Comparison of ENCODE assay signal across 12 mouse cellular contexts in the genomic region with DNA sequence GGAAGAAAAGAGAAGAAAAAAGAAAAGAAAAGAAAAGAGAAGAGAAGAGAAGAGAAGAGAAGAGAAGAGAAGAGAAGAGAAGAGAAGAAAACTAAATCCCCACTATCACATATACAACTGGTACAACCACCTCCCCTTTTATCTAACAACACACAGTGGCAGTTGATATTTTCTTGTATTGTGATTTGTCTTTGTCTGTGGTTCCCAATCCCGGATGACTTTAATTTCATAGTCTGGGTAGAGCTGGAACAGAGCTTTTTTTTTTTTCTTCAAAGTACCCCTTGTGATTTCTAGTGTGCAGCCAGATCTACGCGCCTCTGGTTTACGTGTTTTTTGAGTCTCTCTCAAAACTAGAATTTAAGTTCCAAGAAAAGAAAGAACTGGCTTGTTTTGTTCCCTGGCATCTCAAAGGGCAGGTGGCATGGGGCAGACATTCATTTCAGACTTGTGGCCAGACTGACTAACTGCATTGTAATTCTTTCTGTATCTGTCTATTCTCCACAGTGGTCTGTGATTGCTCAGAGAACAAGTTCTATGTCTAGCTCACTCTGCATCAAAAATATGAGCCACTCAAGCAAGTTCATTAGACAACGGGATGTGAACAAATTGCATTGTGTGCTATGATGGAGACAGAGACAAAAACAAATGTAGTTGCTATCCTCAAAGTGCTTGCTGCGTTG. TPM values are rescaled to one million over a fixed set of nuclear protein-coding genes. Genes with fewer than 3 reads are reported as not detected.
A peak's percentile ranks its signal among the peaks of the same experiment; 100 is the strongest.
DNase-seq lines count a peak whose midpoint lies in the region; ATAC-seq and TF ChIP-seq lines count a peak whose summit lies in the region.
"Had no signal": no experiment of that assay in that cellular context is flagged by ENCODE, and none has a peak within 500 bp of the region (broad histone marks: within the 10 kb centered on the region; RNA-seq: fewer than 3 reads in every experiment).

No protein-coding gene starts in this region.

- H3K4me1 ChIP-seq in G1E (ENCODE audit: insufficient read depth, low read depth, low read length), result peaks cover 86% of the 10 kb centered on the region
- H3K4me1 ChIP-seq in bone marrow macrophage, adult 2 months (ENCODE audit: control insufficient read depth, insufficient read depth, low read length), result peaks cover 71% of the 10 kb centered on the region
- 0 out of 2 replicates have a peak, but pooled peaks cover 6% of the 10 kb centered on the region for H3K4me1 ChIP-seq in liver, embryonic 15.5 days (replicated peaks)

- no peak overlapping the region for H3K9ac ChIP-seq in liver, embryonic 15.5 days
- H3K9ac ChIP-seq: heart, embryonic 13.5 days had no signal

- intact Hi-C loops in left cerebral cortex, postnatal 4 days (cut with DNase I), result loop anchor here (10.0 kb wide), 1 partner anchor 125 kb away; no protein-coding TSS in a partner anchor

- peak overlapping the region; percentile 5; the same call in 1 of the 2 replicates for H3K4me3 ChIP-seq in layer of hippocampus, adult 2 months
- H3K4me3 ChIP-seq in G1E (ENCODE audit: low read depth, low read length), result peak overlapping the region; percentile 56; the same call in 1 of the 2 replicates
- peak overlapping the region; percentile 19 for H3K4me3 ChIP-seq in bone marrow macrophage, adult 2 months (ENCODE audit: insufficient read depth, low read length)
- no peak overlapping the region for H3K4me3 ChIP-seq in liver, embryonic 15.5 days (replicated peaks)
- H3K4me3 ChIP-seq: heart, embryonic 13.5 days had no signal

- no peak for DNase-seq in layer of hippocampus, adult 2 months (ENCODE audit: low spot score in 2 of 2)
- DNase-seq in layer of hippocampus, postnatal 36 days, result no peak
- no peak for DNase-seq in G1E (ENCODE audit: low spot score)
- DNase-seq in urinary bladder, postnatal 36 days (ENCODE audit: low spot score in 2 of 2), result no peak
- DNase-seq in left cerebral cortex, postnatal 4 days, result no peak
- DNase-seq in thymus, postnatal 4 days, result no peak
- DNase-seq: cerebellum, postnatal 25 days; kidney, postnatal 14 days; lung, postnatal 4 days had no signal

- ATAC-seq in G1E (ENCODE audit: extremely low read depth, insufficient number of reproducible peaks, low FRiP score, poor library complexity, severe bottlenecking), result no peak
- ATAC-seq in liver, embryonic 15.5 days (ENCODE audit: insufficient read depth), result no peak

- peak overlapping the region; percentile 33; the same call in 1 of the 2 replicates for H3K27ac ChIP-seq in layer of hippocampus, adult 2 months
- H3K27ac ChIP-seq in bone marrow macrophage, adult 2 months (ENCODE audit: insufficient read depth, low read depth, low read length), result peak overlapping the region; percentile 77
- H3K27ac ChIP-seq in liver, embryonic 15.5 days (replicated peaks), result 0 out of 2 replicates have a peak overlapping the region, but pooled peaks have one; percentile 7
- H3K27ac ChIP-seq: heart, embryonic 13.5 days had no signal

- no peak for TF ChIP-seq POLR2A in bone marrow macrophage, adult 2 months (IDR thresholded peaks at IDR 0.05; ENCODE audit: borderline replicate concordance, low read depth, low read length)

- H3K27me3 ChIP-seq in G1E (ENCODE audit: insufficient read depth, low read length), result no peaks in the 10 kb centered on the region
- H3K27me3 ChIP-seq in liver, embryonic 15.5 days, result peaks cover 5% of the 10 kb centered on the region; the same call in 1 of the 2 replicates
- H3K27me3 ChIP-seq: heart, embryonic 13.5 days had no signal

- no peak overlapping the region for H3K4me2 ChIP-seq in liver, embryonic 15.5 days
- H3K4me2 ChIP-seq: heart, embryonic 13.5 days had no signal

- peak; percentile 54 for TF ChIP-seq CTCF in layer of hippocampus, adult 2 months (conservative IDR thresholded peaks at IDR 0.05)
- TF ChIP-seq CTCF in G1E (IDR thresholded peaks at IDR 0.05; ENCODE audit: low read depth, low read length), result no peak
- no peak for TF ChIP-seq CTCF in bone marrow macrophage, adult 2 months (IDR thresholded peaks at IDR 0.05; ENCODE audit: low read depth, low read length)

- H3K36me3 ChIP-seq in G1E (replicated peaks), result peaks cover 10% of the 10 kb centered on the region
- H3K36me3 ChIP-seq in liver, embryonic 15.5 days (replicated peaks), result no peaks in the 10 kb centered on the region
- H3K36me3 ChIP-seq: heart, embryonic 13.5 days had no signal

- 45% methylated on average over 6 of the region's 6 CpGs for WGBS in liver, embryonic 15.5 days (ENCODE audit: insufficient replicate concordance)

- no peaks in the 10 kb centered on the region; the same call in 1 of the 2 replicates for H3K9me3 ChIP-seq in G1E (replicated peaks)
- H3K9me3 ChIP-seq in liver, embryonic 15.5 days (replicated peaks), result no peaks in the 10 kb centered on the region
- H3K9me3 ChIP-seq: heart, embryonic 13.5 days had no signal

RNA-seq across cellular contexts. Expression of a gene that starts 7.2 kb away (rescaled TPM):
- total RNA-seq in layer of hippocampus, adult 2 months (2021), result 100 to 1,000 TPM; 285 to 305 TPM
- total RNA-seq in layer of hippocampus, postnatal 36 days (2021), result 100 to 1,000 TPM; 284 to 297 TPM
- total RNA-seq in G1E (2014; fragmentation: Nextera tagmentation) (85.9 and 90.4 TPM in 2 replicates), G1E (2017) (280 and 293 TPM in 2 replicates)
- 3.4 and 4.3 TPM in 2 replicates for polyA plus RNA-seq in G1E (2012)
- polyA plus RNA-seq in bone marrow macrophage, adult 2 months (2012; ENCODE audit: insufficient read depth, insufficient read length, missing spikeins), result 210 and 216 TPM in 2 replicates
- 8.1 and 9.8 TPM in 2 replicates for polyA plus RNA-seq in liver, embryonic 15.5 days (2015; fragmentation: Nextera tagmentation; extraction: Ambion mirVana)
- 100 to 1,000 TPM; 813 to 824 TPM for total RNA-seq in left cerebral cortex, postnatal 4 days (2021)

Comparison
In these comparisons a context has a peak if more than half of its experiments do, and no peak if none do; other contexts are left out.
1. H3K27ac ChIP-seq: peak in every context shown above with its lines; median percentile 77 in bone marrow macrophage, adult 2 months; 33 in layer of hippocampus, adult 2 months; 7 in liver, embryonic 15.5 days.